Comparison of ENCODE assay signal across 13 mouse cellular contexts in genomic region chr2:153084261-153084976, GRCm38 (mm10). TPM values are rescaled to one million over a fixed set of nuclear protein-coding genes. Genes with fewer than 3 reads are reported as not detected.
A peak's percentile ranks its signal among the peaks of the same experiment; 100 is the strongest.
DNase-seq lines count a peak whose midpoint lies in the region; ATAC-seq and TF ChIP-seq lines count a peak whose summit lies in the region.
"Had no signal": no experiment of that assay in that cellular context is flagged by ENCODE, and none has a peak within 500 bp of the region (broad histone marks: within the 10 kb centered on the region; RNA-seq: fewer than 3 reads in every experiment).

No protein-coding gene starts in this region.

- TF ChIP-seq CTCF in spleen, adult 2 months (IDR thresholded peaks at IDR 0.05; ENCODE audit: extremely low read depth, insufficient read depth, insufficient read length, insufficient replicate concordance): peak; percentile 25; the same call in 1 of the 2 replicates

- H3K36me3 ChIP-seq in liver, embryonic 13.5 days: no peaks in the 10 kb centered on the region
- H3K36me3 ChIP-seq in spleen, adult 2 months (ENCODE audit: control insufficient read depth, insufficient read depth, low read length): no peaks in the 10 kb centered on the region
- H3K36me3 ChIP-seq: limb, embryonic 13.5 days; neural tube, embryonic 12.5 days had no signal

- no peak for TF ChIP-seq POLR2A in spleen, adult 2 months (IDR thresholded peaks at IDR 0.05; ENCODE audit: low read depth, low read length)

- H3K9ac ChIP-seq in liver, embryonic 13.5 days: no peak overlapping the region
- H3K9ac ChIP-seq: limb, embryonic 13.5 days; neural tube, embryonic 12.5 days had no signal

- H3K4me2 ChIP-seq in liver, embryonic 13.5 days: no peak overlapping the region
- H3K4me2 ChIP-seq: limb, embryonic 13.5 days; neural tube, embryonic 12.5 days had no signal

- no peaks in the 10 kb centered on the region for H3K9me3 ChIP-seq in liver, embryonic 13.5 days (replicated peaks)
- H3K9me3 ChIP-seq: limb, embryonic 13.5 days; neural tube, embryonic 12.5 days had no signal

- DNase-seq in adrenal gland, postnatal 36 days: peak; percentile 17 to 40
- no peak for DNase-seq in adrenal gland, adult 18-20 months (ENCODE audit: low spot score in 2 of 2)
- peak; percentile 66 for DNase-seq in layer of hippocampus, adult 9-11 months
- DNase-seq in layer of hippocampus, postnatal 36 days: no peak
- DNase-seq in liver, embryonic 13.5 days: no peak
- DNase-seq in spleen, adult 2 months (ENCODE audit: low read depth in 1 of 2, low spot score in 2 of 2): peak in 1 of 2 experiments; percentile 49
- no peak for DNase-seq in T-cell, adult 2 months (ENCODE audit: low spot score)

- ATAC-seq in liver, embryonic 13.5 days (ENCODE audit: low read depth): peak; percentile 45; the same call in 1 of the 2 replicates
- no peak for ATAC-seq in inflammation-experienced regulatory T-cells, adult 6 months

- no peak overlapping the region for H3K4me3 ChIP-seq in liver, embryonic 13.5 days (replicated peaks)
- H3K4me3 ChIP-seq in spleen, adult 2 months (ENCODE audit: extremely low read depth, insufficient read depth, insufficient read length): no peak overlapping the region
- H3K4me3 ChIP-seq: limb, embryonic 13.5 days; neural tube, embryonic 12.5 days had no signal

- peaks cover 4% of the 10 kb centered on the region; the same call in 1 of the 2 replicates for H3K4me1 ChIP-seq in liver, embryonic 13.5 days (replicated peaks)
- peaks cover 21% of the 10 kb centered on the region; the same call in 1 of the 2 replicates for H3K4me1 ChIP-seq in spleen, adult 2 months (ENCODE audit: control insufficient read depth, insufficient read depth, insufficient read length)
- H3K4me1 ChIP-seq: limb, embryonic 13.5 days; neural tube, embryonic 12.5 days had no signal

- WGBS in liver, embryonic 13.5 days (ENCODE audit: insufficient replicate concordance): 41% methylated on average over 7 of the region's 7 CpGs
- WGBS in spleen, adult 2 months: 23% methylated on average over 7 of the region's 7 CpGs

- H3K27ac ChIP-seq in liver, embryonic 13.5 days: peak overlapping the region; percentile 10
- H3K27ac ChIP-seq in spleen, adult 2 months (ENCODE audit: insufficient read depth, low read length): peak overlapping the region; percentile 68
- H3K27ac ChIP-seq: limb, embryonic 13.5 days; neural tube, embryonic 12.5 days had no signal

- H3K27me3 ChIP-seq in liver, embryonic 13.5 days: no peaks in the 10 kb centered on the region
- no peaks in the 10 kb centered on the region for H3K27me3 ChIP-seq in spleen, adult 2 months (ENCODE audit: control insufficient read depth, insufficient read depth, low read length)
- H3K27me3 ChIP-seq: neural tube, embryonic 12.5 days had no signal

RNA-seq across cellular contexts. Expression of gene Ccm2l, which starts 18.7 kb away (rescaled TPM):
- total RNA-seq in adrenal gland, postnatal 36 days (2021): 10 to 100 TPM; 10.2 to 11.0 TPM
- total RNA-seq in adrenal gland, adult 18-20 months (2021): 10 to 100 TPM; 10.2 to 10.7 TPM
- total RNA-seq in layer of hippocampus, postnatal 36 days (2021): 1 to 10 TPM; 3.9 to 5.2 TPM
- 0.83 and 0.92 TPM in 2 replicates for polyA plus RNA-seq in liver, embryonic 13.5 days (2015; fragmentation: Nextera tagmentation; extraction: Ambion mirVana)
- polyA plus RNA-seq in spleen, adult 2 months (2012; rRNA removed): 17.5 and 19.2 TPM in 2 replicates
- not detected for polyA plus RNA-seq in inflammation-experienced regulatory T-cells, adult 6 months (2017; shearing (Covaris generic))
- polyA plus RNA-seq: C2C12 had no signal

RNA-seq across cellular contexts. Expression of gene Hck, which starts 23.8 kb away (rescaled TPM):
- 1 to 10 TPM; 2.7 to 2.9 TPM for total RNA-seq in adrenal gland, postnatal 36 days (2021)
- 1 to 10 TPM; 3.9 to 4.2 TPM for total RNA-seq in adrenal gland, adult 18-20 months (2021)
- total RNA-seq in layer of hippocampus, postnatal 36 days (2021): 1 to 10 TPM; 1.6 to 2.2 TPM
- polyA plus RNA-seq in liver, embryonic 13.5 days (2015; fragmentation: Nextera tagmentation; extraction: Ambion mirVana): 7.5 and 7.8 TPM in 2 replicates
- 78.9 and 92.2 TPM in 2 replicates for polyA plus RNA-seq in spleen, adult 2 months (2012; rRNA removed)
- polyA plus RNA-seq in inflammation-experienced regulatory T-cells, adult 6 months (2017; shearing (Covaris generic)): 1 to 10 TPM in 1 of 3 experiments, under 1 TPM in 1, not detected in 1; 0.28 to 1.0 TPM

RNA-seq across cellular contexts. Expression of gene Xkr7, which starts 52.8 kb away (rescaled TPM):
- total RNA-seq in adrenal gland, postnatal 36 days (2021): 1 to 10 TPM in 1 of 2 experiments, under 1 TPM in 1; 0.56 to 1.5 TPM
- 1 to 10 TPM in 1 of 2 experiments, under 1 TPM in 1; 0.86 to 1.3 TPM for total RNA-seq in adrenal gland, adult 18-20 months (2021)
- 1 to 10 TPM; 1.8 to 1.9 TPM for total RNA-seq in layer of hippocampus, postnatal 36 days (2021)
- not detected in 2 replicates for polyA plus RNA-seq in liver, embryonic 13.5 days (2015; fragmentation: Nextera tagmentation; extraction: Ambion mirVana)
- polyA plus RNA-seq in spleen, adult 2 months (2012; rRNA removed): not detected in 2 replicates
- polyA plus RNA-seq in inflammation-experienced regulatory T-cells, adult 6 months (2017; shearing (Covaris generic)): not detected
- polyA plus RNA-seq: C2C12; intestine, embryonic 14.5 days; limb, embryonic 13.5 days; stomach, embryonic 14.5 days had no signal

Comparison
In these comparisons a context has a peak if more than half of its experiments do, and no peak if none do; other contexts are left out.
1. DNase-seq: peak in adrenal gland, postnatal 36 days (2 of 2) and layer of hippocampus, adult 9-11 months (single experiment); none in adrenal gland, adult 18-20 months (0 of 2), layer of hippocampus, postnatal 36 days (0 of 2), liver, embryonic 13.5 days (single experiment) and T-cell, adult 2 months (single experiment).